Mouse (Mus musculus) megakaryocyte, adult 5-6 weeks (primary cell): ENCODE results near the gene Parva. TPM values are rescaled to one million over a fixed set of nuclear protein-coding genes. Genes with fewer than 3 reads are reported as not detected.

Experiments
- ATAC-seq: 2 replicates; pipeline ENCODE4 v1.8.0; 2016; ENCODE audit warnings: mild to moderate bottlenecking, inconsistent platforms; ENCODE audit not compliant: poor library complexity, severe bottlenecking
- total RNA-seq, 2 experiments: library from RNA; stranded (forward) in 1 of 2; stranded (reverse) in 1 of 2; fragments of 153-499, 151-499 nt in 1 of 2; fragments of 221-1000, 200-1000 nt in 1 of 2; gene quantifications; 2 replicates each; pipeline versions ENCODE4 v1.2.3 to v1.2.4; 2015 to 2017

The Parva gene
- total RNA-seq, 2 experiments from 2014 or later = not detected

DNA sequence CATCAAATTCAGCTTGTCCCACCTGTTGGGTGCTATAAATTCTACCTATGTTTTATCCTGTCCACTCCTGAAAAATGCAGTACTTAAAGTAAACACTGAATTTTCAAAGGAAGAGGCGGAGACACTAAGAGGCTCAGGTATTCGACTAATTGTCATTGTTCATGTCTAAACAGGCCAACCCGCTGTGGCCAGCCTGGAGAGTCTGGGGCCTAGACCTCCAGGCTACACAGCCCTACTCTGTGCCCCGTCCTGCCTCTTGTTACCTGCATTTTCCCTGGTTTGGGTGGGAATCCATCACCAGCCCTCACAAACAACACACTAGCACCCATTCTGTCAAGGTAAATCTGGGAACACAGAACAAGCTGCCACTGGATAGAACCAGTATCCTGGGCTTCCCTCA lies 9.7 kb upstream of the Parva start:
- no peak for ATAC-seq

GRCm38 (mm10) chr7:112423438-112423837 lies 3.9 kb upstream of the Parva start:
- ATAC-seq = no peak

DNA sequence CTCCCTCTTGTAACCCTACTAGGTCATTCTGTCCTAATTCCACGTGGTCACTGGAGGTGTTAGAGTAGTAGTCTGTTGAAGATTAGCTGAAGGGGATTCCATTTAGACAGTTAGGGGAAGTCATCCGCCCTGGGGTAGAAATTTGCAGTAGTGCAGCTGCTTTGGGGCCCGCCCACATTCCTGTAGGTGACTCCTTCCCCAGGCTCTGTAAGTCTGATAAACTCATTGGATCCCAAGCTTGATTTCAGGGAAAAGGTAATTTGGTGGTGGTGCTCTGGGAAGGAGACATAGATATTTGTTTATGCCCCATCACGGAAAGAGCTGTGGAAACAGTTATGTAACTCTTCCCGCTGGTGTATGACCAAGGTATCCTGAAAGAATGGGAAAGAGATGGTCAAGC lies 494 bp upstream of the Parva start:
- ATAC-seq = no peak

- no peak for ATAC-seq
Measured at GRCm38 (mm10) chr7:112428158-112428535, 842 bp downstream of the Parva start.

GRCm38 (mm10) chr7:112439846-112440245 lies 12.5 kb downstream of the Parva start:
- ATAC-seq = no peak

DNA sequence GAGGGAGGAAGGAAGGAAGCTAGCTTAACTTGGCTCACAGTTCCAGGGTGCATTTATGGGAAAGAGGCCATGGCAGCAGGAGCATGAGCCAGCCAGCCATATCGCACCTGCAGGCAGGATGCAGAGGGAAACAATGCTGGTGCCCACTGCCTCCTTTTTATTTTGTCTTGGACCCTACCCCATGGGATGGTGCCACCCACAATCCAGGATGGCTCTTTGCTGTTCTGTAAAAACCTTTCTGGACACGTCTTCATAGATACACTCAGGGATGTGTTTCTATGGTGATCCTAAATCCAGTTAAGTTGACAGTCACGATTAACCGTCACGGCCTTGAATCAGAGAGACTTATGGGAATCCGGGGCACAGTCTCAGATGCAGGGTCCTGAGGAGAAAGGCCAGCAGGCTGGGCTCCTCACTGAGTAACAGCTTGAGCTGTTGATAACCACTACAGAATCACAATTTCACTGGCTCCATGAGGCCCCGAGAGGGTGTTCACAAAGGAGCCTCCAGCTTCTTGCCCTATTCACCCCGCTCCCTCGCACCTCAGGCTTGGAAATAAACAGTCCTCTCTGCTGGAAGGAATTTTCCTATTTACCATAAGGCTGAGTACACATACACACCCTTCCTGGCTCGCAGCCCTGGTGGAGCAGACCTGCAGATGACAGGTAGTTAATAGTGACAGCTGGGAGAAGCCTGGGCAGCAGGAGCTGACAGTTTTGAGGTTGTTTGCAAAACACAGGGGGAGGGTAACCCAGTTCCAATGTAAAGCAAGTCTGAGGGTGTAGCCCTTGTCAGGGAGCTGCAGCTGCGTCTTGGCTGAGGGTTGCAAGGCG lies 17.1 kb downstream of the Parva start:
- ATAC-seq = no peak

DNA sequence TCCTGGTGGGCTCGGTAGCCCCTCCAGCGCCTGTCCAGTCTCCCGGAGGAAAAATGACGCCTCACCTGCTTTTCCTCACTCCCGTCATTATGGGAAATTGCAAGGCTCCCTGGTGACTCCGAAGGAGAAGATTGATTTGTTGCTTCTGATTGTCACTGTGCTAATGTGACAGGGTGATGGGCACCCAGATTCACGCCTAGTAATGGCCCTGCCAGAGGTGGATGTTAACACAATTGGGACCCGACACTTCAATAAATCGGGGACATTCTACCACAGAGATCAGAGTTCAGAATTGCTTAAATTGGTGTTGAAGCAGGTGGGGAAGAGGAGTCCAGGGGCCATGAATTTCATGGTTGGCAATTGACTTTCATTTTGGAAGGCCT lies 17.7 kb downstream of the Parva start:
- no peak for ATAC-seq

DNA sequence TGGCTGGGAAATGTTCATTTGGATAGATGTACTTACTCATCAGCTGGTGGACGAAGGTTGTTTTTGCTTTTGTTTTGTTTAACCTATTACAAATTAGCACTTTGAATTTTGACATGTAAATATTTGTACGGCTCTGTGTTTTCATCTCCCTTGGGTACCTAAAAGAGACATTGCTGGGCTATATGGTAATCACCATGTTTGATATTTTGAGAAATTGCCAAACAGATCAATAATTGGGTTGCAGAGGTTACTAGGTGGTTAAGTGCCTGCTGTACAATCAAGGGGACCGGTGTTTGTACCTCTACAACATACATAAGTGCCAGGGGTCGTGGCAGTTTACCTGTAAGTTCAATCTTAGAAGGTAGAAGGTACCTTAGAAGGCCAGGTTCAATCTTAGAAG lies 19.2 kb downstream of the Parva start:
- no peak for ATAC-seq

GRCm38 (mm10) chr7:112449954-112450700 lies 22.8 kb downstream of the Parva start:
- no peak for ATAC-seq

DNA sequence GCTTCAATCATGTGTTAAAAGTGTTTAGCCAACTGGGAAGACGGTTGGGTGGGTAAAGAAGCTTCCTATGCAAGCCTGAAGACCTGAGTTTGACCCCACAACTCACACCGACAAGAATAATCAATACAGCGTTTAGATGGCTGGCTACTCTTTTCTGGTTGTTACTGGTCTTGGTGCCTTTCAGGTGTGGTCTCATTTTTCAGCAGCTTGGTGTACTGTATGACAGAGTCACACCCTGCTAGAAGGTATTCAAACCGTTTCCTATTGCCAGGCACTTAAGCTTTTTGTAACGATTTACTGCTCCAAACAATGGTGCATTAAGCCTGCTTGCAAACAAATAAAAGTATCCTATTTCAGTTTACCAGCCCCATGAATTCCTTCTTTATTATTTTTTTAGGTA lies 25.2 kb downstream of the Parva start:
- ATAC-seq = no peak

DNA sequence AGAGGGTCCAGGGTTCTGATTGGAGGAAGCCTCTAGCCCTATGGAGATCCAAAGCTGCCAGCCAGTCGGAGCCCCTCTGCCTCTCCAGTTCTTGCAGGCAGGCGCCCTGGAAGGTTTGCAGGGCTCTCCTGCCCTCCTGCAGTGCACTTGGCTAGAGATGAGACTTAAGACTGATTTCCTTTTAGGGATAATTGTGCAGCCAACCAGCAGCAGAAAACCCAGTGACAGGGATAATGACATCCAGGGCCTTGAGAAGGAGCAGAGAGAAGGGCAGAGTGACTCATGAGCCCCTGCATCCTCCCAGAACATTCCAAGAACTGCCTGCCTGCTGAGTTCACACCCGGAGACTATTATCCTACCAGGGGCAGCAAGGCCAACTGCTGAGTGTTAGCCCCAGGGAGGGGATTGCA lies 26.5 kb downstream of the Parva start:
- ATAC-seq = no peak

- ATAC-seq = no peak
Measured at GRCm38 (mm10) chr7:112454380-112454779, 27.1 kb downstream of the Parva start.

DNA sequence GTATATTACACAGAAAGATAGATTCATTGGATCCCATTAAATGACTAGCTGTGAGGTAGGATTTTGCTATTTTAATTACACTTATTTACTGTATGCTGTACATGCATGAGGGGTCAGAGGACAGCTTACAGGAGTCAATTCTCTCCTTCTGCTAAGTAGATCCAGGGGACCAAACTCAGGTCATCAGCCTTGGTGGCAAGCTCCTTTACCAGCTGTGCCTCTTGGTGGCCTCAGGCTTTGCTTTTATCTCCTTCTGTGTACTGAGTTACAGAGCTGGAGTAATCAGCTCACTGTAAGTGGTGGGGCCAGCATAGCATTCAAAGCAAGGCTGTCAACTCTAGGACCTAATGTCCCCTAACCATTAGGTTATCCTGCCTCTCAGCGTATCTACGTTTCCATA lies 27.6 kb downstream of the Parva start:
- no peak for ATAC-seq

DNA sequence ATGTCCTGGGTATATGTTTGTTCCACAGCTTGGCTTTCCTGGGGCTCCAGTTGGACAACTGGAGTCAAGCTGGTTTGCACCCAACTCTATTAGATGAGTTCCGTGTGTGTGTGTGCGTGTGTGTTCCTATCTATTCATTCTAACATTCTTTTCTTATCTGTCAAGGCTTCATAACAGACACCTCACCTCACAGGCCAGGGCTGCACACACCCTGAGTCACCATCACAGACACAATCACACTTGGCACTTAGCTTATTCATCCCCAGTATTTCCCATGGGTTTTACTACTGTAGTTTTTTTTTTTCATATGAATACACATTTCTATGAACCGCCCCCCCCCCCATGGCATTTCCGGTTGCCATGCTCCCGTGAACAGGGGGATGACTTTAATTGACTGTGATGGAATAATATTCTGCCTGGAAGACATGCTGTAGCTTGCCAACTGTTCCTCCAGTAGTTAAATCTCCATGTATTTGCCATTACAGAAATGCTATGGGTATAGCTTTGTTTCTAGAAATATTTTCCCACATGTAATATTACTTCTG lies 28.3 kb downstream of the Parva start:
- no peak for ATAC-seq

DNA sequence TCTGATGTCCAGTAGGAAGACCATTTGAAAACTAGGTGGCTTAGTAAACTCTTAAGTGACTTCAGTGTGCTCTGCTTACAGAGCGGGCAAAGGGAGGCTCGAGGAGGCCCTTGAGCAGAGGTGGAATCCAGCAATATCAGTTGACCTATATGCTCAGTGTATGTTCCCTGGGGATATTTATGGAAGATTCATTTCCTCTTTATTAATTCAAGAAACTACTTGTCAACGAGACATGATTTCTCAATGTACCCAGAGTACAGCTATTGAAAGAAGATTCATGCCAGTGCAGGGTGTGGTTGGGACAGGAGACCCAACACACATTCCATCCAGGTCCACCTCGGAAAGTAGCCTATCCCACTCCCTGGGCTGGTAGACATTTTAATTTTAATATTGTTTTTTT lies 30.1 kb downstream of the Parva start:
- no peak for ATAC-seq

GRCm38 (mm10) chr7:112457920-112458319 lies 30.6 kb downstream of the Parva start:
- no peak for ATAC-seq

DNA sequence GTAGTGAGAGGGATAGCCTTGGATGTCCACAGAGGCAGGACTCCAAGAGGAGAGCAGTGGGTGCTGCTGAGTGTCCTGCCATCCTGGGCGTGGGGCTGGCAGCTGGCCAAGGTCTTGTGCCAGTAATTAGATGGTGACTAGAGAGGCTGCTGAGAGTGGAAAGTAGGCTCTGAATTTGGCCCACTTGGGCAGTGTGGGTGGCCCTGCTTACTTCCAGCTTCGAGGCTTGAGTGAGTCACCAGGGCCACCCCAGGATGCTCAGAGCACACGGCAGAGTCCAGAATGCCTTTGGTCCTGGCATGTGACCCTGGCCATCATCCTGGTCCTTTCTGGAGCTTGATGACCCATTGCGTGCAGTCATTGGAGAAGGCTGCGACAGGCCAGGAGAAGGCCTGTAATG lies 31.1 kb downstream of the Parva start:
- no peak for ATAC-seq

DNA sequence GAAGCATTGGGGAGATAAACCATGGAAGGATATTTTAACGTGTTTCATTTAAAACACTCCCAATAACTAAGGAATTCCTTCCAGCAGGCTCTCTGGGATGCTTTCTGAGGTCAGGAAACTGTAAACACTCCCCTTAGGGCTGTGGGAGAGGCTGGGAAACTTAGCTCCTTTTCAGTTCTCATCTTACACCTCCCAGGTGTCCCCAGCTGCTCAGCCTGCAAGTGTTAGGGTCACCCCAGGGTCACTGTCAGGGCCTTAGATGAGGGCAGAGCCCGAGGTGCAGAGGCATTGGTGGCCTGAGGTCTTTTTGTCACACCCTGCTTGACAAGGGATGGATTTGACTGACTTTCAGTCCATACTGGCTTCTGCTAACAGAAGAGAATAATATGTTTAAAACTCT lies 35.8 kb downstream of the Parva start:
- no peak for ATAC-seq

DNA sequence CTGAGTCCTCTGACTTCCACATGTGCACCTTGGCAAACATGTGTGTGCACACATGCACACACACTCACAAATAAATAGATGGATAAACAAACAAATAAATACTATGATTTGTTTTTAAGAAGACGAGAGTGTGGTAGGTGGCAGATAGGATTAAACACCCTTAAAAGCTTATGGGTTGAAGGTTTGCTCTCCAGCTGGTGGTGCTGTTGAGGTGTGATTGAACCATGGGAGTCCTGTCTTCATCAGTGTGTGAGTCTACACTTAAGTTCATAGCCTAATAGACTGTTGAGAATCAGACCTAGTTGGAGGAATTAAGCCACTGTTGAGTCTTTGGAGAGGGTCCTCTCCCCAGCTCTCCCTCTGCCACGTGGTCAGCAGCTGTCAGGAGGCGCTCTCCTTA lies 38.6 kb downstream of the Parva start:
- no peak for ATAC-seq

GRCm38 (mm10) chr7:112466786-112467185 lies 39.5 kb downstream of the Parva start:
- no peak for ATAC-seq

GRCm38 (mm10) chr7:112467687-112468111 lies 40.4 kb downstream of the Parva start:
- no peak for ATAC-seq

- peak; percentile 71 for ATAC-seq
Measured at GRCm38 (mm10) chr7:112469817-112470216, 42.5 kb downstream of the Parva start.
